Mouse (Mus musculus) liver, adult 2 months (tissue): ENCODE measurements at regions not wholly inside any gene's neighbourhood (a gene's known extent, or its start where the extent isn't known, plus 50 kb on each side); places are given as distances from the start of the nearest gene placed in this dataset.

ENCODE experiments used
- CTCF ChIP-seq: fragments of 200-500 bp; IDR thresholded peaks from 2 replicates; pipeline ENCODE4 v1.5.1; 2011; ENCODE audit warnings: low read depth, low read length, control low read depth
- POLR2A ChIP-seq: fragments of 200-500 bp; IDR thresholded peaks from 2 replicates; pipeline ENCODE4 v1.6.1; 2011; ENCODE audit warnings: low read length, control low read depth; ENCODE audit not compliant: insufficient read depth; ENCODE audit errors: extremely low read depth

- TF ChIP-seq CTCF (no peak), POLR2A (no peak)
Observed at GRCm38 (mm10) chr5:42525431-42525830, 457.7 kb downstream of the Gm16223 start.
